Mouse (Mus musculus): Measurements from ENCODE around the gene Evi5l. TPM values are rescaled to one million over a fixed set of nuclear protein-coding genes. Genes with fewer than 3 reads are reported as not detected.

Evi5l gene
- polyA plus RNA-seq, 1 experiment from 2014 or later = 86.7 TPM

GRCm38 (mm10) chr8:4213210-4214005 lies 47.0 kb downstream of the Evi5l start:
- Histone ChIP-seq H3K36me3 (ENCODE audit: control insufficient read depth, insufficient read depth, low read length) (peaks cover 23% of the 10 kb centered on the region; the same call in 1 of the 2 replicates), H3K4me3 (ENCODE audit: low read depth, low read length) (peak overlapping the region; percentile 40), H3K4me1 (ENCODE audit: control insufficient read depth, insufficient read depth, low read length) (peaks cover 33% of the 10 kb centered on the region), H3K9me3 (ENCODE audit: control insufficient read depth, low read length) (no peaks in the 10 kb centered on the region), H3K4me2 (ENCODE audit: low read depth, low read length) (peak overlapping the region; percentile 94), H3K9ac (replicated peaks; ENCODE audit: low read depth, low read length) (peak overlapping the region; percentile 59), H3K27ac (ENCODE audit: low read depth, low read length) (peak overlapping the region; percentile 12; the same call in 1 of the 2 replicates), H3K27me3 (ENCODE audit: control insufficient read depth, insufficient read depth, low read length) (no peaks in the 10 kb centered on the region)
- ATAC-seq (ENCODE audit: low read depth) = peak; percentile 6
- 4% methylated on average over 18 of the region's 18 CpGs for WGBS

GRCm38 (mm10) chr8:4214006-4214980 lies 47.9 kb downstream of the Evi5l start:
- Histone ChIP-seq H3K4me2 (ENCODE audit: low read depth, low read length) (peak overlapping the region; percentile 94), H3K4me1 (ENCODE audit: control insufficient read depth, insufficient read depth, low read length) (peaks cover 33% of the 10 kb centered on the region), H3K27ac (ENCODE audit: low read depth, low read length) (no peak overlapping the region), H3K9me3 (ENCODE audit: control insufficient read depth, low read length) (no peaks in the 10 kb centered on the region), H3K4me3 (ENCODE audit: low read depth, low read length) (peak overlapping the region; percentile 73), H3K9ac (replicated peaks; ENCODE audit: low read depth, low read length) (0 out of 2 replicates have a peak overlapping the region, but pooled peaks have one; percentile 39), H3K36me3 (ENCODE audit: control insufficient read depth, insufficient read depth, low read length) (peaks cover 21% of the 10 kb centered on the region; the same call in 1 of the 2 replicates), H3K27me3 (ENCODE audit: control insufficient read depth, insufficient read depth, low read length) (no peaks in the 10 kb centered on the region)
- no peak for ATAC-seq (ENCODE audit: low read depth)
- WGBS = 12% methylated on average over 33 of the region's 33 CpGs

- 3% methylated on average over 18 of the region's 18 CpGs for whole genome bisulfite sequencing
- Histone ChIP-seq H3K27me3 (ENCODE audit: control insufficient read depth, insufficient read depth, low read length) (no peaks in the 10 kb centered on the region), H3K9ac (replicated peaks; ENCODE audit: low read depth, low read length) (peak overlapping the region; percentile 95), H3K4me2 (ENCODE audit: low read depth, low read length) (peak overlapping the region; percentile 94), H3K4me1 (ENCODE audit: control insufficient read depth, insufficient read depth, low read length) (peaks cover 33% of the 10 kb centered on the region), H3K4me3 (ENCODE audit: low read depth, low read length) (peak overlapping the region; percentile 73), H3K36me3 (ENCODE audit: control insufficient read depth, insufficient read depth, low read length) (peaks cover 11% of the 10 kb centered on the region; the same call in 1 of the 2 replicates), H3K27ac (ENCODE audit: low read depth, low read length) (peak overlapping the region; percentile 94), H3K9me3 (ENCODE audit: control insufficient read depth, low read length) (no peaks in the 10 kb centered on the region)
- no peak; the same call in none of the 2 replicates for ATAC-seq (ENCODE audit: low read depth)
Observed at GRCm38 (mm10) chr8:4216296-4216695, 49.9 kb downstream of the Evi5l start.

- Histone ChIP-seq H3K4me3 (ENCODE audit: low read depth, low read length) (peak within 1 kb of the TSS; percentile 73), H3K9me3 (ENCODE audit: control insufficient read depth, low read length) (no peaks in the 10 kb centered on the region), H3K27ac (ENCODE audit: low read depth, low read length) (peak within 1 kb of the TSS; percentile 94), H3K4me2 (ENCODE audit: low read depth, low read length) (peak within 1 kb of the TSS; percentile 94), H3K4me1 (ENCODE audit: control insufficient read depth, insufficient read depth, low read length) (peaks cover 33% of the 10 kb centered on the region), H3K9ac (replicated peaks; ENCODE audit: low read depth, low read length) (peak within 1 kb of the TSS; percentile 95), H3K36me3 (ENCODE audit: control insufficient read depth, insufficient read depth, low read length) (peaks cover 11% of the 10 kb centered on the region; the same call in 1 of the 2 replicates), H3K27me3 (ENCODE audit: control insufficient read depth, insufficient read depth, low read length) (no peaks in the 10 kb centered on the region)
- peak; percentile 92 for ATAC-seq (ENCODE audit: low read depth)
- under 1% methylated on average over 44 of the region's 44 CpGs for WGBS
Observed at GRCm38 (mm10) chr8:4216791-4217621, 50.6 kb downstream of the Evi5l start, which contains the start of gene Prr36. TSS of gene Prr36 (minus strand) at chr8:4217459.

- H3K9me3 ChIP-seq (ENCODE audit: control insufficient read depth, low read length) = no peaks in the 10 kb centered on the region
- no peak overlapping the region for H3K9ac ChIP-seq (replicated peaks; ENCODE audit: low read depth, low read length)
- no peak overlapping the region for H3K4me2 ChIP-seq (ENCODE audit: low read depth, low read length)
- no peak overlapping the region for H3K4me3 ChIP-seq (ENCODE audit: low read depth, low read length)
- H3K27ac ChIP-seq (ENCODE audit: low read depth, low read length) = no peak overlapping the region
- no peaks in the 10 kb centered on the region for H3K27me3 ChIP-seq (ENCODE audit: control insufficient read depth, insufficient read depth, low read length)
- H3K4me1 ChIP-seq (ENCODE audit: control insufficient read depth, insufficient read depth, low read length) = peaks cover 12% of the 10 kb centered on the region
- H3K36me3 ChIP-seq (ENCODE audit: control insufficient read depth, insufficient read depth, low read length) = peaks cover 5% of the 10 kb centered on the region; the same call in 1 of the 2 replicates
- 93% methylated on average over 3 of the region's 3 CpGs for WGBS
- ATAC-seq (ENCODE audit: low read depth) = no peak
Observed at GRCm38 (mm10) chr8:4219617-4220016, 53.2 kb downstream of the Evi5l start.

- Histone ChIP-seq H3K9me3 (ENCODE audit: control insufficient read depth, low read length) (no peaks in the 10 kb centered on the region), H3K4me1 (ENCODE audit: control insufficient read depth, insufficient read depth, low read length) (no peaks in the 10 kb centered on the region), H3K36me3 (ENCODE audit: control insufficient read depth, insufficient read depth, low read length) (no peaks in the 10 kb centered on the region), H3K4me2 (ENCODE audit: low read depth, low read length) (no peak overlapping the region), H3K9ac (replicated peaks; ENCODE audit: low read depth, low read length) (no peak overlapping the region), H3K27ac (ENCODE audit: low read depth, low read length) (no peak overlapping the region), H3K4me3 (ENCODE audit: low read depth, low read length) (no peak overlapping the region), H3K27me3 (ENCODE audit: control insufficient read depth, insufficient read depth, low read length) (no peaks in the 10 kb centered on the region)
- no peak for ATAC-seq (ENCODE audit: low read depth)
Observed at GRCm38 (mm10) chr8:4222059-4222458, 55.7 kb downstream of the Evi5l start.

- Histone ChIP-seq H3K27ac (ENCODE audit: low read depth, low read length) (no peak overlapping the region), H3K27me3 (ENCODE audit: control insufficient read depth, insufficient read depth, low read length) (0 out of 2 replicates have a peak, but pooled peaks cover 2% of the 10 kb centered on the region), H3K4me1 (ENCODE audit: control insufficient read depth, insufficient read depth, low read length) (no peaks in the 10 kb centered on the region), H3K4me3 (ENCODE audit: low read depth, low read length) (no peak overlapping the region), H3K4me2 (ENCODE audit: low read depth, low read length) (peak overlapping the region; percentile 9; the same call in 1 of the 2 replicates), H3K9ac (replicated peaks; ENCODE audit: low read depth, low read length) (no peak overlapping the region), H3K9me3 (ENCODE audit: control insufficient read depth, low read length) (no peaks in the 10 kb centered on the region), H3K36me3 (ENCODE audit: control insufficient read depth, insufficient read depth, low read length) (no peaks in the 10 kb centered on the region)
- ATAC-seq (ENCODE audit: low read depth) = no peak
- 22% methylated on average over 4 of the region's 4 CpGs for WGBS
Observed at GRCm38 (mm10) chr8:4226323-4226722, 60.0 kb downstream of the Evi5l start.

- no peak within 1 kb of the TSS for H3K9ac ChIP-seq (replicated peaks; ENCODE audit: low read depth, low read length)
- H3K4me2 ChIP-seq (ENCODE audit: low read depth, low read length) = peak within 1 kb of the TSS; percentile 9; the same call in 1 of the 2 replicates
- H3K36me3 ChIP-seq (ENCODE audit: control insufficient read depth, insufficient read depth, low read length) = no peaks in the 10 kb centered on the region
- 0 out of 2 replicates have a peak, but pooled peaks cover 2% of the 10 kb centered on the region for H3K27me3 ChIP-seq (ENCODE audit: control insufficient read depth, insufficient read depth, low read length)
- ATAC-seq (ENCODE audit: low read depth) = no peak; the same call in 1 of the 2 replicates
- no peaks in the 10 kb centered on the region for H3K4me1 ChIP-seq (ENCODE audit: control insufficient read depth, insufficient read depth, low read length)
- WGBS = 5% methylated on average over 30 of the region's 33 CpGs
- no peak within 1 kb of the TSS for H3K4me3 ChIP-seq (ENCODE audit: low read depth, low read length)
- no peaks in the 10 kb centered on the region for H3K9me3 ChIP-seq (ENCODE audit: control insufficient read depth, low read length)
- no peak within 1 kb of the TSS for H3K27ac ChIP-seq (ENCODE audit: low read depth, low read length)
Observed at GRCm38 (mm10) chr8:4226739-4227347, 60.5 kb downstream of the Evi5l start, which contains the start of gene Lrrc8e. TSS of gene Lrrc8e (plus strand) at chr8:4226827.

All from neural tube, embryonic 14.5 days (tissue).